Mouse (Mus musculus): Measurements from ENCODE around the gene Atpif1.
"Not testable (repeated sequence)": the region's sequence is repeated elsewhere in the genome, so short reads cannot be mapped to it uniquely, and the experiment has no call there.

The Atpif1 gene

GRCm38 (mm10) chr4:132490273-132491010 lies 43.0 kb downstream of the Atpif1 start:
- no peak for DNase-seq

- no peak for DNase-seq
These were observed 44.5 kb downstream of the Atpif1 start for GRCm38 (mm10) chr4:132488976-132489375.

- DNase-seq = no peak
These were observed 44.9 kb downstream of the Atpif1 start for GRCm38 (mm10) chr4:132488521-132488920.

- no peak for DNase-seq
These were observed 48.6 kb downstream of the Atpif1 start for GRCm38 (mm10) chr4:132484820-132485219.

- no peak for DNase-seq
These were observed 49.2 kb downstream of the Atpif1 start for GRCm38 (mm10) chr4:132484231-132484630.

- no peak for DNase-seq
These were observed 50.4 kb downstream of the Atpif1 start for GRCm38 (mm10) chr4:132482956-132483608.

GRCm38 (mm10) chr4:132482104-132482503 lies 51.4 kb downstream of the Atpif1 start:
- DNase-seq = not testable (repeated sequence)

All from cerebellum, adult 9-11 months (tissue).